Mouse (Mus musculus) embryonic stem cell, embryonic (primary cell): ENCODE measurements around the gene Blmh.
"Not testable (repeated sequence)": the region's sequence is repeated elsewhere in the genome, so short reads cannot be mapped to it uniquely, and the experiment has no call there.

Experiments used
- CTCF ChIA-PET, 4 experiments: fragments of 300-600 bp in 2 of 4; fragments of 350-600 bp in 2 of 4; sonication (Branson Sonifier 250); formaldehyde crosslinking; loops; one replicate each; lab custom pipeline; 2022; ENCODE audit warnings: inconsistent platforms in 2 of 4; lab: Charles Lee
- POLR2A ChIA-PET, 4 experiments: fragments of 300-600 bp in 2 of 4; fragments of 350-600 bp in 2 of 4; sonication (Branson Sonifier 250); formaldehyde crosslinking; loops; one replicate each; lab custom pipeline; 2022; ENCODE audit warnings: antibody characterized with exemption in 4 of 4, inconsistent platforms in 1 of 4; lab: Charles Lee

The Blmh gene

GRCm38 (mm10) chr11:76908651-76909050 lies 16.0 kb upstream of the Blmh start:
- CTCF ChIA-PET: interaction anchor here in 1 of 4 experiments (0.8 kb wide), 1 partner anchor 15 kb away, joined by 4 read pairs; no protein-coding TSS in a partner anchor
- POLR2A ChIA-PET: interaction anchor here in 2 of 4 experiments (0.9 to 1.0 kb wide), 2 partner anchors 14 to 1831 kb away, joined by 4 to 10 read pairs; no protein-coding TSS in a partner anchor

- POLR2A ChIA-PET: no interaction called here
- CTCF ChIA-PET: interaction anchor here in 3 of 4 experiments (0.6 to 0.7 kb wide), 3 partner anchors 246 to 1222 kb away, joined by 3 to 4 read pairs (median 3); no protein-coding TSS in a partner anchor
Measured at GRCm38 (mm10) chr11:76911325-76912054, 13.1 kb upstream of the Blmh start.

GRCm38 (mm10) chr11:76912055-76912395 lies 12.6 kb upstream of the Blmh start:
- CTCF ChIA-PET: interaction anchor here in 2 of 4 experiments (0.6 to 0.7 kb wide), 2 partner anchors 496 to 1223 kb away, joined by 3 read pairs; no protein-coding TSS in a partner anchor
- POLR2A ChIA-PET: interaction anchor here in 1 of 4 experiments (0.5 kb wide), 1 partner anchor 102 kb away, joined by 3 read pairs; no protein-coding TSS in a partner anchor

- ChIA-PET POLR2A (no interaction called here), CTCF (no interaction called here)
Measured at GRCm38 (mm10) chr11:76914366-76914765, 10.2 kb upstream of the Blmh start.

GRCm38 (mm10) chr11:76916539-76917229 lies 7.9 kb upstream of the Blmh start:
- ChIA-PET POLR2A (interaction anchor here in 3 of 4 experiments (0.5 to 0.9 kb wide), 5 partner anchors 9 to 160 kb away, joined by 3 to 9 read pairs (median 4); no protein-coding TSS in a partner anchor), CTCF (interaction anchor here in 2 of 4 experiments (0.6 to 0.7 kb wide), 4 partner anchors 36 to 756 kb away, joined by 3 to 7 read pairs (median 4); no protein-coding TSS in a partner anchor)

- ChIA-PET CTCF (no interaction called here), POLR2A (interaction anchor here in 1 of 4 experiments (0.5 kb wide), 1 partner anchor 160 kb away, joined by 4 read pairs; no protein-coding TSS in a partner anchor)
Measured at GRCm38 (mm10) chr11:76917230-76917548, 7.4 kb upstream of the Blmh start.

- ChIA-PET POLR2A (interaction anchor here in 2 of 4 experiments (0.6 to 1.5 kb wide), 3 partner anchors 23 to 158 kb away, joined by 3 to 4 read pairs (median 3); no protein-coding TSS in a partner anchor), CTCF (no interaction called here)
Measured at GRCm38 (mm10) chr11:76920607-76921006, 4.0 kb upstream of the Blmh start.

- CTCF ChIA-PET, POLR2A ChIA-PET: not testable (repeated sequence)
Measured at GRCm38 (mm10) chr11:76928586-76928985, 4.0 kb downstream of the Blmh start.

- ChIA-PET CTCF (interaction anchor here in 2 of 4 experiments (0.5 to 0.6 kb wide), 2 partner anchors 273 to 278 kb away, joined by 3 to 12 read pairs; no protein-coding TSS in a partner anchor), POLR2A (interaction anchor here in 1 of 4 experiments (1.2 kb wide), 1 partner anchor 13 kb away, joined by 3 read pairs; no protein-coding TSS in a partner anchor)
Measured at GRCm38 (mm10) chr11:76933209-76933608, 8.6 kb downstream of the Blmh start.

- CTCF ChIA-PET: no interaction called here
- POLR2A ChIA-PET: no interaction called here
Measured at GRCm38 (mm10) chr11:76936578-76936977, 12.0 kb downstream of the Blmh start.

GRCm38 (mm10) chr11:76944839-76945238 lies 20.2 kb downstream of the Blmh start:
- ChIA-PET POLR2A (interaction anchor here in 3 of 4 experiments (0.6 to 1.7 kb wide), 10 partner anchors 11 to 1774 kb away, joined by 3 to 6 read pairs (median 4); partner anchors contain the start of gene Cpd (in 1 of the 3)), CTCF (interaction anchor here in 1 of 4 experiments (0.6 kb wide), 1 partner anchor 183 kb away, joined by 5 read pairs; no protein-coding TSS in a partner anchor)

- ChIA-PET CTCF (interaction anchor here in 1 of 4 experiments (0.6 kb wide), 1 partner anchor 98 kb away, joined by 9 read pairs; the partner anchor contains the start of gene Cpd), POLR2A (interaction anchor here in 3 of 4 experiments (0.6 to 1.9 kb wide), 17 partner anchors 12 to 1070 kb away, joined by 3 to 15 read pairs (median 3); partner anchors contain the start of genes Blmh (in 1 of the 3) and Cpd (in 1 of the 3))
Measured at GRCm38 (mm10) chr11:76945386-76946202, 21.0 kb downstream of the Blmh start.

- ChIA-PET POLR2A (interaction anchor here in 3 of 4 experiments (0.6 to 1.9 kb wide), 10 partner anchors 11 to 56 kb away, joined by 3 to 15 read pairs (median 3); partner anchors contain the start of gene Blmh (in 1 of the 3)), CTCF (no interaction called here)
Measured at GRCm38 (mm10) chr11:76946203-76946585, 21.6 kb downstream of the Blmh start.

- CTCF ChIA-PET: no interaction called here
- POLR2A ChIA-PET: no interaction called here
Measured at GRCm38 (mm10) chr11:76953536-76953935, 28.9 kb downstream of the Blmh start.

GRCm38 (mm10) chr11:76965703-76966102 lies 41.1 kb downstream of the Blmh start:
- CTCF ChIA-PET: no interaction called here

GRCm38 (mm10) chr11:76970328-76970727 lies 45.7 kb downstream of the Blmh start:
- ChIA-PET CTCF (interaction anchor here in 1 of 4 experiments (1.3 kb wide), 1 partner anchor 16 kb away, joined by 3 read pairs; no protein-coding TSS in a partner anchor), POLR2A (no interaction called here)

More at GRCm38 (mm10) chr11:76965703-76966102, 41.1 kb downstream of the Blmh start:
- POLR2A ChIA-PET: interaction anchor here in 1 of 4 experiments (0.6 kb wide), 1 partner anchor 85 kb away, joined by 4 read pairs; no protein-coding TSS in a partner anchor

- ChIA-PET CTCF (interaction anchor here in 1 of 4 experiments (0.6 to 1.1 kb wide), 3 partner anchors 117 to 126 kb away, joined by 3 to 4 read pairs (median 3); no protein-coding TSS in a partner anchor), POLR2A (interaction anchor here in 1 of 4 experiments (1.0 to 1.5 kb wide), 2 partner anchors 12 to 29 kb away, joined by 3 read pairs; no protein-coding TSS in a partner anchor)
Measured at GRCm38 (mm10) chr11:76974680-76975319, 50.2 kb downstream of the Blmh start.
